Mouse (Mus musculus): ENCODE data around the gene Ece1.

GRCm38 (mm10) chr4:138013723-138014479 is 151.9 kb downstream of the Ece1 start:
- TF ChIP-seq CTCF (conservative IDR thresholded peaks at IDR 0.05; ENCODE audit: insufficient read depth, insufficient read length, low read depth, low read length), result no peak
- no peak for TF ChIP-seq POLR2A (IDR thresholded peaks at IDR 0.05; ENCODE audit: low read depth, low read length)
